Mouse (Mus musculus): ENCODE results near the gene Tbc1d22a. TPM values are rescaled to one million over a fixed set of nuclear protein-coding genes. Genes with fewer than 3 reads are reported as not detected.

The Tbc1d22a gene
- polyA plus RNA-seq, 1 experiment from 2014 or later = 8.7 TPM

GRCm38 (mm10) chr15:86334745-86335144 is 120.5 kb downstream of the Tbc1d22a start:
- Histone ChIP-seq H3K4me1 (replicated peaks; ENCODE audit: control insufficient read depth, insufficient read depth) (no peaks in the 10 kb centered on the region), H3K9me3 (ENCODE audit: control insufficient read depth, low read length) (no peaks in the 10 kb centered on the region), H3K4me2 (replicated peaks; ENCODE audit: low read depth) (no peak overlapping the region), H3K9ac (ENCODE audit: low read length) (no peak overlapping the region), H3K4me3 (ENCODE audit: low read depth, low read length) (no peak overlapping the region), H3K36me3 (ENCODE audit: control insufficient read depth, insufficient read depth, low read length) (no peaks in the 10 kb centered on the region), H3K27me3 (ENCODE audit: control insufficient read depth, insufficient read depth, low read length) (no peaks in the 10 kb centered on the region), H3K27ac (replicated peaks) (no peak overlapping the region)
- ATAC-seq (ENCODE audit: low FRiP score, low TSS enrichment) (no peak), DNase-seq (ENCODE audit: low spot score) (no peak)
- WGBS = 86% methylated on average over 9 of the region's 9 CpGs
- no peak for TF ChIP-seq EP300 (optimal IDR thresholded peaks at IDR 0.05)
- no peak for TF ChIP-seq CTCF (IDR thresholded peaks at IDR 0.05; ENCODE audit: low read depth)

DNA sequence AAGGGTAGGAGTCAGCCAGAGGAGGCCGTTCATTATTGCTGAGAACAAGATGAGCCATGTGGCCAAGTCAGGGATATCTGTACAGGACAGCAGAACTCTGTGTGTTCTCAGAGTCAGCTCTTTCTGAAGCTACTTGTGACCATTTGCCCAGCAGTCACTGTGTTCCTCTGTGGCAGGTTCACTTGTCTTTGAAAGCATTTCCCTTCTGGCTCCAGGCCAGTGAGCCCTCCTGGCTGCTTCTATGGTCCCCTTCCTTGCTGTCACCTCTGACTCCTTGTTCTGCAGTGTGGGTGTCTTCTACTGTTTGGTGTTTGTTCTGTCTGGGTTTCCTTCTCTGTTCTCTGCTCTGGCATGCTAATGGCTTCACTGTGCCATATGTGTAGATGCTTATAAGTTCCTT is 121.5 kb downstream of the Tbc1d22a start:
- ATAC-seq (ENCODE audit: low FRiP score, low TSS enrichment) (no peak), DNase-seq (ENCODE audit: low spot score) (no peak)
- Histone ChIP-seq H3K4me2 (replicated peaks; ENCODE audit: low read depth) (no peak overlapping the region), H3K4me1 (replicated peaks; ENCODE audit: control insufficient read depth, insufficient read depth) (no peaks in the 10 kb centered on the region), H3K9ac (ENCODE audit: low read length) (no peak overlapping the region), H3K4me3 (ENCODE audit: low read depth, low read length) (no peak overlapping the region), H3K9me3 (ENCODE audit: control insufficient read depth, low read length) (no peaks in the 10 kb centered on the region), H3K27ac (replicated peaks) (no peak overlapping the region), H3K36me3 (ENCODE audit: control insufficient read depth, insufficient read depth, low read length) (no peaks in the 10 kb centered on the region), H3K27me3 (ENCODE audit: control insufficient read depth, insufficient read depth, low read length) (no peaks in the 10 kb centered on the region)
- TF ChIP-seq EP300 (optimal IDR thresholded peaks at IDR 0.05) (no peak), CTCF (IDR thresholded peaks at IDR 0.05; ENCODE audit: low read depth) (no peak)
- 87% methylated on average over 1 of the region's 1 CpGs for WGBS

DNA sequence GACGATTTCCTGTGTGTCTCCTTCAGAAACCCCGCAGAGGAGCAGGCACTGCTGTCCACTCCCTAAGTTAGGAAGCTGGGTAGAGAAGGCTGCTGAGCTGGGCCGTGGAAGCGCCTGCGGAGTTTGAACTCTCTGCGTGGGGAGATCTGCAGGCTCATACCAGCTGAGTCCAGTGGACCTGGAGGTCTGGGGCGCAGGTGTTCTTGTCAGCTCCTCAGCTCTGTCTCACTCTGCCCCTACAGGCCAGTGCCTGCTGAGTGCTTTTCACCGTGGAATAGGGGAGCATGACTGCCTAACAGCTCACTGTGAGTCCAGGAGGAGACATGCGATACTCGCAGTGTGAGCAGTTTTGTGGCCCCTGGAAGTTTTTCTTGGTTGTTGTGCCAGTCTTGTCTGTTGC is 123.5 kb downstream of the Tbc1d22a start:
- Histone ChIP-seq H3K4me3 (ENCODE audit: low read depth, low read length) (no peak overlapping the region), H3K4me2 (replicated peaks; ENCODE audit: low read depth) (no peak overlapping the region), H3K4me1 (replicated peaks; ENCODE audit: control insufficient read depth, insufficient read depth) (no peaks in the 10 kb centered on the region), H3K36me3 (ENCODE audit: control insufficient read depth, insufficient read depth, low read length) (no peaks in the 10 kb centered on the region), H3K27ac (replicated peaks) (no peak overlapping the region), H3K9ac (ENCODE audit: low read length) (no peak overlapping the region), H3K27me3 (ENCODE audit: control insufficient read depth, insufficient read depth, low read length) (no peaks in the 10 kb centered on the region), H3K9me3 (ENCODE audit: control insufficient read depth, low read length) (no peaks in the 10 kb centered on the region)
- 74% methylated on average over 10 of the region's 10 CpGs for WGBS
- DNase-seq (ENCODE audit: low spot score) (no peak), ATAC-seq (ENCODE audit: low FRiP score, low TSS enrichment) (no peak)
- TF ChIP-seq EP300 (optimal IDR thresholded peaks at IDR 0.05) (no peak), CTCF (IDR thresholded peaks at IDR 0.05; ENCODE audit: low read depth) (peak; percentile 31)

GRCm38 (mm10) chr15:86339736-86340135 is 125.5 kb downstream of the Tbc1d22a start:
- no peaks in the 10 kb centered on the region for H3K9me3 ChIP-seq (ENCODE audit: control insufficient read depth, low read length)
- no peak overlapping the region for H3K27ac ChIP-seq (replicated peaks)
- H3K9ac ChIP-seq (ENCODE audit: low read length) = no peak overlapping the region
- WGBS = 84% methylated on average over 2 of the region's 2 CpGs
- H3K27me3 ChIP-seq (ENCODE audit: control insufficient read depth, insufficient read depth, low read length) = no peaks in the 10 kb centered on the region
- no peak overlapping the region for H3K4me3 ChIP-seq (ENCODE audit: low read depth, low read length)
- TF ChIP-seq CTCF (IDR thresholded peaks at IDR 0.05; ENCODE audit: low read depth) (no peak), EP300 (optimal IDR thresholded peaks at IDR 0.05) (no peak)
- DNase-seq (ENCODE audit: low spot score) (no peak), ATAC-seq (ENCODE audit: low FRiP score, low TSS enrichment) (no peak)
- H3K4me1 ChIP-seq (replicated peaks; ENCODE audit: control insufficient read depth, insufficient read depth) = no peaks in the 10 kb centered on the region
- H3K4me2 ChIP-seq (replicated peaks; ENCODE audit: low read depth) = no peak overlapping the region
- H3K36me3 ChIP-seq (ENCODE audit: control insufficient read depth, insufficient read depth, low read length) = no peaks in the 10 kb centered on the region

GRCm38 (mm10) chr15:86340766-86341165 is 126.5 kb downstream of the Tbc1d22a start:
- ATAC-seq (ENCODE audit: low FRiP score, low TSS enrichment) (no peak), DNase-seq (ENCODE audit: low spot score) (no peak)
- Histone ChIP-seq H3K4me1 (replicated peaks; ENCODE audit: control insufficient read depth, insufficient read depth) (no peaks in the 10 kb centered on the region), H3K9me3 (ENCODE audit: control insufficient read depth, low read length) (no peaks in the 10 kb centered on the region), H3K27ac (replicated peaks) (no peak overlapping the region), H3K4me2 (replicated peaks; ENCODE audit: low read depth) (no peak overlapping the region), H3K4me3 (ENCODE audit: low read depth, low read length) (no peak overlapping the region), H3K9ac (ENCODE audit: low read length) (no peak overlapping the region), H3K27me3 (ENCODE audit: control insufficient read depth, insufficient read depth, low read length) (no peaks in the 10 kb centered on the region), H3K36me3 (ENCODE audit: control insufficient read depth, insufficient read depth, low read length) (no peaks in the 10 kb centered on the region)
- no peak for TF ChIP-seq EP300 (optimal IDR thresholded peaks at IDR 0.05)
- TF ChIP-seq CTCF (IDR thresholded peaks at IDR 0.05; ENCODE audit: low read depth) = no peak
- 78% methylated on average over 6 of the region's 6 CpGs for WGBS

DNA sequence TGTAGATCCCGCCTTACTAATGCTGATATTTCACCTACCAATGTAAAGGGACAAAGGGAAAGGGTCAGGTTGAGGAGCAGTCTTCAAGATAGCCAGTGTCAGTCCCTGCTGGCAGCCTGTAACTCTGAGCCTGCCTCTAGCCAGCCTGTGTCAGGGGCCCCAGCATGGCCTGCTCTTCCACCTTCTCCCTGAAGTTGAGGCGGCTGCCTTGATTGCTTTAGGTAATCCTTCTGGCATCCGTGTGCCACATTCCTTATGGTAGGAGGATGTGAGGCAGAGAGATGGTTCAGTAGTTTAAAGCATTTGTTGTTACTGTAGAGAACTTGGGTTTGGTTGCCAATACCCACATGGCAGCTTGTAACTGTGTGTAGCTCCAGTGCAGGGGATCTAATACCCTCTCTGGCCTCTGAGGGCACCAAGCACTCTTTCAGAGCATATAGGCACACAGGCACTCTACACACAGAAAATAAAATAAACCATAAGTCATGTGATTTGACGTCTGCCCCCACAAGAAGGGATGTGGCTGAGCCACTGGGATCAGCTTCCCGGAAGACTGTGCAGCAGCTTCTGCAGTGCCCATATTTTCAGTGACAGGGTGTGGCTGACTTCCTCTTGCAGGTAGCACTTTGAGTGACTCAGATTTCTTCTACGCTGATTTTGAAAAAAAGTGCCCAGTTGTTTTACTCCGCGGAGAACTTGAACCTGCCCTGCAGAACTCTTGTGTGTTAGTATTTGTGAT is 128.5 kb downstream of the Tbc1d22a start:
- H3K27ac ChIP-seq (replicated peaks) = no peak overlapping the region
- WGBS = 55% methylated on average over 8 of the region's 8 CpGs
- H3K4me1 ChIP-seq (replicated peaks; ENCODE audit: control insufficient read depth, insufficient read depth) = no peaks in the 10 kb centered on the region
- peak; percentile 23 for DNase-seq (ENCODE audit: low spot score)
- no peaks in the 10 kb centered on the region for H3K36me3 ChIP-seq (ENCODE audit: control insufficient read depth, insufficient read depth, low read length)
- no peak overlapping the region for H3K4me3 ChIP-seq (ENCODE audit: low read depth, low read length)
- H3K4me2 ChIP-seq (replicated peaks; ENCODE audit: low read depth) = no peak overlapping the region
- H3K27me3 ChIP-seq (ENCODE audit: control insufficient read depth, insufficient read depth, low read length) = no peaks in the 10 kb centered on the region
- peak; percentile 71 for ATAC-seq (ENCODE audit: low FRiP score, low TSS enrichment)
- no peak for TF ChIP-seq EP300 (optimal IDR thresholded peaks at IDR 0.05)
- no peak for TF ChIP-seq CTCF (IDR thresholded peaks at IDR 0.05; ENCODE audit: low read depth)
- no peak overlapping the region for H3K9ac ChIP-seq (ENCODE audit: low read length)
- H3K9me3 ChIP-seq (ENCODE audit: control insufficient read depth, low read length) = no peaks in the 10 kb centered on the region
